Mouse (Mus musculus) kidney, adult 18-20 months (tissue): Measurements from ENCODE around the gene Pxn.

Source experiments
- DNase-seq: peaks from one replicate; pipeline ENCODE4 v3.0.0; 2021

Pxn gene

GRCm38 (mm10) chr5:115586166-115586565, 79.7 kb downstream of the Pxn start:
- no peak for DNase-seq

- DNase-seq = no peak
These were observed 80.3 kb downstream of the Pxn start for GRCm38 (mm10) chr5:115586780-115587179.

DNA sequence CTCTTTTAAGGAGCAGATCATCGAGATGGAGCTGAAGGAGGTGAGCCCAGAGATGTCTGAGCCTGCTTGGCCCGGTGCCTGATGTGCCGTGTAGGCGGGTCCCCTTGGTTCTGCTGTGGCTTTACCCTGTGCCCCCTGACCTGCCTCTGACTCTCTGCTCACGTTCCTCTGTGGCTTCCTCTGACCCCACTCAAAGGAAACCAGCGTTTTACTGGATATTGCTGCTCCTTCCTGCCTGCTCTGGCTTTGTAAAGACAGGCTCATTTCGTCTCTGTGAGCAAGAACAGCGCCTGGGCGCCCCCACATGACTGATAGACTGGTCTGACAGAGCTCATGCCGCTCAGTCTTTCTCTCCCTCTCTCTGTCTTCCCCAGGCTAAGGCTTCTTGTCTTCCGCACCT, 84.6 kb downstream of the Pxn start:
- DNase-seq = no peak

DNA sequence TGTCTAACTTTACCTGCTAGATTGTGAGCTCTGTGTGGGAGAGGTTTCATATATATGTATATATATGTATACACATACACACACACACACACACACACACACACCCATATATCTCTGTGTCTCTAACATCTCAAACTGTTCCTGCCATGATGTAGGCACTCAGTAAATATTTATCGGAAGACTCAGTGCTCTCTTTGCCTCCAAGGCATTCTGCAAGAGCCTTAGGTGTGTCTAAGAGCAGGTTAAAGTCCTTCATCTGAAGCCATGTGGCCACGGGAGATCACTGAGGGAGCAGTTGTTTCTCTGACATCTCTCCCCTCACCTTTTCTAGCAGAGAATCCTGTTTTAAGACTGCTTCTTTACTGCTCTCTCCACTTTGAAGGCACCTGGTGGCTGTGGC, 85.0 kb downstream of the Pxn start:
- no peak for DNase-seq

GRCm38 (mm10) chr5:115603561-115603960, 97.1 kb downstream of the Pxn start:
- no peak for DNase-seq
